Mouse (Mus musculus) myocyte (in vitro differentiated cells): ENCODE measurements around the gene Pkp3. TPM values are rescaled to one million over a fixed set of nuclear protein-coding genes. Genes with fewer than 3 reads are reported as not detected.

ENCODE experiments used
- H3K27me3 ChIP-seq: one replicate; pipeline ENCODE4 v1.6.1; 2011; ENCODE audit not compliant: control insufficient read depth, insufficient read depth, insufficient read length
- H3K36me3 ChIP-seq: one replicate; pipeline ENCODE4 v1.6.1; 2011; ENCODE audit not compliant: control insufficient read depth, insufficient read depth
- H3K4me2 ChIP-seq: one replicate; pipeline ENCODE4 v1.6.1; 2011; ENCODE audit warnings: low read depth, control low read depth
- H3K4me3 ChIP-seq: one replicate; pipeline ENCODE4 v1.5.1; 2011; ENCODE audit warnings: mild to moderate bottlenecking, control low read depth, moderate library complexity
- H3K79me2 ChIP-seq: one replicate; pipeline ENCODE4 v1.6.1; 2011; ENCODE audit not compliant: control insufficient read depth, insufficient read depth
- H3ac ChIP-seq: one replicate; pipeline ENCODE4 v1.6.1; 2011; ENCODE audit not compliant: control insufficient read depth, insufficient read length
- CEBPB ChIP-seq: IDR thresholded peaks from 2 replicates; pipeline ENCODE4 v1.6.1; 2011; ENCODE audit warnings: mild to moderate bottlenecking, moderate library complexity; ENCODE audit not compliant: poor library complexity, insufficient read depth, severe bottlenecking
- E2F4 ChIP-seq: IDR thresholded peaks from one replicate; pipeline ENCODE4 v1.6.1; 2011; ENCODE audit warnings: mild to moderate bottlenecking, control low read depth, moderate library complexity; ENCODE audit not compliant: insufficient read depth
- MAX ChIP-seq: IDR thresholded peaks from one replicate; pipeline ENCODE4 v1.6.1; 2011; ENCODE audit warnings: low read depth, mild to moderate bottlenecking, control low read depth
- MYOD1 ChIP-seq, 3 experiments: IDR thresholded peaks; one replicate each; pipeline ENCODE4 v1.6.1; 2011; ENCODE audit warnings: control low read depth in 2 of 3, low read depth in 2 of 3, mild to moderate bottlenecking in 2 of 3, moderate library complexity in 1 of 3; ENCODE audit not compliant: insufficient read length in 2 of 3, control insufficient read depth in 1 of 3
- MYOG ChIP-seq, 3 experiments: IDR thresholded peaks; one replicate each; pipeline ENCODE4 v1.6.1; 2011; ENCODE audit warnings: control low read depth in 2 of 3, low read depth in 2 of 3, mild to moderate bottlenecking in 2 of 3; ENCODE audit not compliant: insufficient read length in 2 of 3, control insufficient read depth in 1 of 3, insufficient read depth in 1 of 3
- POLR2A ChIP-seq: IDR thresholded peaks from one replicate; pipeline ENCODE4 v1.6.1; 2011; ENCODE audit warnings: low read depth, mild to moderate bottlenecking, control low read depth, moderate library complexity; ENCODE audit not compliant: insufficient read length
- POLR2AphosphoS2 ChIP-seq: IDR thresholded peaks from one replicate; pipeline ENCODE4 v1.6.1; 2011; ENCODE audit warnings: low read depth, control low read depth; ENCODE audit not compliant: insufficient read length
- REST ChIP-seq: IDR thresholded peaks from one replicate; pipeline ENCODE4 v1.6.1; 2011; ENCODE audit warnings: mild to moderate bottlenecking, control low read depth, moderate library complexity; ENCODE audit not compliant: insufficient read depth, insufficient read length
- SRF ChIP-seq: IDR thresholded peaks from one replicate; pipeline ENCODE4 v1.6.1; 2011; ENCODE audit warnings: low read depth; ENCODE audit not compliant: control insufficient read depth, insufficient read length
- TCF12 ChIP-seq: IDR thresholded peaks from one replicate; pipeline ENCODE4 v1.6.1; 2011; ENCODE audit warnings: mild to moderate bottlenecking, control low read depth; ENCODE audit not compliant: poor library complexity, insufficient read depth, severe bottlenecking
- TCF3 ChIP-seq: IDR thresholded peaks from one replicate; pipeline ENCODE4 v1.6.1; 2011; ENCODE audit warnings: low read depth, control low read depth; ENCODE audit not compliant: insufficient read length
- USF1 ChIP-seq: IDR thresholded peaks from one replicate; pipeline ENCODE4 v1.6.1; 2011; ENCODE audit warnings: low read depth, mild to moderate bottlenecking, control low read depth, moderate library complexity
- polyA plus RNA-seq: library from polyadenylated mRNA; unstranded; fragments of >200 nt; fragmentation: generic; extraction: Trizol; gene quantifications from one replicate; pipeline ENCODE4 v1.2.1, GENCODE M21; 2012; ENCODE audit warnings: missing spikeins

Gene Pkp3
- polyA plus RNA-seq, 1 experiment = 0.25 TPM

DNA sequence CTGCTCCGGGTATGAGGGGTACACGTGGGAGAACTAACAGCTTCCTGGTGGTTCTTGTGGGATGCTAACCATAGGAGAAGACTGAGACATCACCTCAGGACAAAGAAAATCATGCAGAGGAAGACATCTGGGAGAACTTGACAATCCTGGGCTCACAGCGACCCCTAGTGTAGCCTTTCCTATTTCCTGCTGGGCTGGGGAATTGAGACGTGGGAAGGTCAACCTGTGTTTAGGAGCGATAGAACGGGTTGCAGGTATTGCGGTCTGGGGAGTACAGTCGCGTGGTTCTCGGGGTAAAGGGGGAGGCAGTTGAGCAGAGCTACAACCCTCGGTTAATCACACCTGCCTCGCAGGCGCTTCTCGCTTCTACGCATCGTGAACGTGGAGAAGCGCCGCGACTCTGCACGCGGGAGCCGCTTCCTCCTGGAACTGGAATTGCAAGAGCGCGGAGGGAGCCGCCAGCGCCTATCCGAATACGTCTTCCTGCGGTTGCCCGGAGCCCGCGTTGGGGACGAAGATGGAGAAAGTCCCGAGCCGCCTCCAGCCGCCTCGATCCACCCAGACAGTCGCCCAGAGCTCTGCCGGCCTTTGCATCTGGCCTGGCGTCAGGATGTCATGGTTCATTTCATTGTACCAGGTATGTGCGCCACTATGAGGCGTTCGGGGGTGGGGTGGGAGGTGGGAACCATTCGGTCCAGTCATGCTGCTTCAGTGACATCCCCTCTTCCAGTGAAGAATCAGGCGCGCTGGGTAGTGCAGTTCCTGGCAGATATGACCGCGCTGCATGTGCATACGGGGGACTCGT, 7.8 kb upstream of the Pkp3 start:
- Histone ChIP-seq H3K79me2 (no peaks in the 10 kb centered on the region), H3ac (no peak overlapping the region), H3K36me3 (no peaks in the 10 kb centered on the region), H3K27me3 (no peaks in the 10 kb centered on the region), H3K4me2 (peak overlapping the region; percentile 84), H3K4me3 (no peak overlapping the region)
- no peak for TF ChIP-seq TCF3
- no peak for TF ChIP-seq MYOG (IDR thresholded peaks at IDR 0.05; ENCODE audit: control insufficient read depth in 1 of 3, insufficient read depth in 1 of 3, insufficient read length in 2 of 3, low read depth in 2 of 3)
- no peak for TF ChIP-seq CEBPB
- TF ChIP-seq SRF = no peak
- TF ChIP-seq MAX = no peak
- TF ChIP-seq MYOD1 (IDR thresholded peaks at IDR 0.05; ENCODE audit: control insufficient read depth in 1 of 3, insufficient read length in 2 of 3, low read depth in 2 of 3) = no peak
- no peak for TF ChIP-seq USF1
- no peak for TF ChIP-seq REST
- no peak for TF ChIP-seq E2F4
- no peak for TF ChIP-seq TCF12
- TF ChIP-seq POLR2AphosphoS2 = no peak
- no peak for TF ChIP-seq POLR2A

DNA sequence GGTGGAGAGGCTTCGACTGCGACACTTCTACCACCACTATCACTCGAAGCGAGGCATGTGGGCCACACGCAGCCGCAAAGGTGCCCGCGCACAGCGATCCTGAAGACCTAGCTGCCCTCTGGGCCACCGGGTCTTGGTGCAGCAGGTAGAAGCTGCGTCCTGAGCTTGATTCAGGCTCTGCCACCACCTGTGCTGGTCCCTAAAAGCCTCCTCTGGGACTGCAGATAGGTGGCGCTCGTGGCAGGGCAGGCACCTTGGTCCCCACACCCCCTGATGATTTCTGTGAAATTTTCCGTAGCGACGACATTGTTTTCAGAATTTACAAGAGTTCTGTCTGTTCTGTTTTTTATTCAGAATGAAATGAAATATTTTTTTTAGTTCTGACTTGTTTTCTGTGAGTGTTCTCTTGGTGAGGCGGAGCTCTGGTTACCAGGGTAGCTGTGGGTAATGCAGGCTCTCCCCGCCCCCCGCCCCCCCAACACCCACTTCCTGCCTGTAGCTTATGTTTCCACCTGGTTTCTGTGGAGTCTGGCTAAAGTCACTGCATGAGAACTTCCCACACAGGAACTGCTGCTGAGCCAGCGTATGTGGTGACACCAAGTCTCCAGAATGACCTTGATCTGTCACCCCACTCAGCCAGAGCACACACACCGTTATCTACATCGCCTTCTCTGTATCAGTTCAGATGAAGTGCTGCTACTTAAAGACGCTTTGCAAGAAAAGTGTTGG, 5.8 kb upstream of the Pkp3 start:
- Histone ChIP-seq H3ac (no peak overlapping the region), H3K4me3 (no peak overlapping the region), H3K27me3 (no peaks in the 10 kb centered on the region), H3K79me2 (no peaks in the 10 kb centered on the region), H3K36me3 (no peaks in the 10 kb centered on the region), H3K4me2 (no peak overlapping the region)
- no peak for TF ChIP-seq USF1
- no peak for TF ChIP-seq MYOG (IDR thresholded peaks at IDR 0.05; ENCODE audit: control insufficient read depth in 1 of 3, insufficient read depth in 1 of 3, insufficient read length in 2 of 3, low read depth in 2 of 3)
- no peak for TF ChIP-seq POLR2AphosphoS2
- TF ChIP-seq E2F4 = no peak
- TF ChIP-seq MYOD1 (IDR thresholded peaks at IDR 0.05; ENCODE audit: control insufficient read depth in 1 of 3, insufficient read length in 2 of 3, low read depth in 2 of 3) = no peak
- TF ChIP-seq TCF3 = no peak

DNA sequence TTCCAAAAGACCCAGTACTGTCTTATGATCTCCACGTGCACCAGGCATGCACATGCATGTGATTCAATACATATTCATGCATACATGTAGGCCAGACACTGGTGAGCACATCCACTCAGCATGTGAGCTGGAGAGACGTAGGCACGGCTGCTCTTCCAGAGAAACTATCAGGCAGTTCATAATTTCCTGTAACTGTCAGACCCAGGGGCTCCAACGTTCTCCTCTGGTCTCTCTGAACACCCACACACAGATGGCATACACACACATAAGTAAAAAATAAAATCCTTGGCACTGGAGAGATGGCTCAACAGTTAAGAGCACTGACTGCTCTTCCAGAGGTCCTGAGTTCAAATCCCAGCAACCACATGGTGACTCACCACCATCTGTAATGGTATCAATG, 4.2 kb upstream of the Pkp3 start:
- H3K79me2 ChIP-seq = no peaks in the 10 kb centered on the region
- TF ChIP-seq CEBPB (no peak), TCF12 (no peak), TCF3 (no peak), SRF (no peak), USF1 (no peak)
- no peak overlapping the region for H3K4me3 ChIP-seq
- no peaks in the 10 kb centered on the region for H3K36me3 ChIP-seq
- no peaks in the 10 kb centered on the region for H3K27me3 ChIP-seq
- H3K4me2 ChIP-seq = no peak overlapping the region
- H3ac ChIP-seq = no peak overlapping the region

DNA sequence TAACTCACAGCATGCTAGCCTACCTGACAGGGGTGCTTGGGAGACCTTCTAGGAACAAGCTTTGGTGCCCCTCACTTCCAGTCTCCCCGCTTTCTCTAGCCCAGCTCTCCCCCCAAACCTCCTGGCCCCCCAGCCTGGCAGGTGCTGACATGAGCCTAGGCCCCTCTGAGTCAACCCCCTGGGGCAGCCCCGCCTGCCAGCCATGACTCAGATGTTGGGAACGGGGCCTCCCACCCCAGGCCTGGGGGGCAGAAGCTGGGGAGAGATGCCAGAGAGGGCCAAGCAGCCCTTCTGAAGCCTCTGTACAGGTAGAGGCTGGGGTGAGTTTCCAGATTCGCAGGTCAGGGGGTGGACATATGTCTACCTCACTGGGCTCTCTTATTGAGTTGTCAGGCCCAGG, 858 bp downstream of the Pkp3 start:
- Histone ChIP-seq H3K79me2 (no peaks in the 10 kb centered on the region), H3K4me3 (no peak overlapping the region), H3K4me2 (no peak overlapping the region), H3K36me3 (no peaks in the 10 kb centered on the region), H3ac (no peak overlapping the region), H3K27me3 (no peaks in the 10 kb centered on the region)
- TF ChIP-seq SRF (no peak), TCF12 (no peak), MYOG (IDR thresholded peaks at IDR 0.05; ENCODE audit: control insufficient read depth in 1 of 3, insufficient read depth in 1 of 3, insufficient read length in 2 of 3, low read depth in 2 of 3) (no peak), POLR2AphosphoS2 (no peak), USF1 (no peak), E2F4 (no peak), POLR2A (no peak), REST (no peak), MAX (no peak), TCF3 (no peak), MYOD1 (IDR thresholded peaks at IDR 0.05; ENCODE audit: control insufficient read depth in 1 of 3, insufficient read length in 2 of 3, low read depth in 2 of 3) (no peak), CEBPB (no peak)
